Mouse (Mus musculus): ENCODE results near the gene Cpsf6.

GRCm38 (mm10) chr10:117384386-117385085, 4.7 kb upstream of the Cpsf6 start:
- no peak for TF ChIP-seq CTCF (IDR thresholded peaks at IDR 0.05; ENCODE audit: low read depth)
- no peak for TF ChIP-seq EP300 (IDR thresholded peaks at IDR 0.05; ENCODE audit: low read depth)
